Mouse (Mus musculus) CH12.LX (cell line): Measurements from ENCODE around the gene Msh5.

Source experiments
- CTCF ChIP-seq, 2 experiments: IDR thresholded peaks in 1 of 2; conservative IDR thresholded peaks in 1 of 2; 2 replicates each; pipeline ENCODE4 v1.5.1; 2011 to 2012; ENCODE audit warnings: low read depth in 2 of 2, low read length in 2 of 2, improper control_type of control experiment in 1 of 2, inconsistent platforms in 1 of 2, mild to moderate bottlenecking in 1 of 2, moderate library complexity in 1 of 2
- E2F4 ChIP-seq: IDR thresholded peaks from 2 replicates; pipeline ENCODE4 v1.6.1; 2011; ENCODE audit warnings: low read depth, low read length, improper control_type of control experiment; ENCODE audit not compliant: insufficient replicate concordance
- ELF1 ChIP-seq: IDR thresholded peaks from 2 replicates; pipeline ENCODE4 v1.6.1; 2014; ENCODE audit warnings: low read depth, mild to moderate bottlenecking, inconsistent platforms, low read length, improper control_type of control experiment
- MAZ ChIP-seq: IDR thresholded peaks from 2 replicates; pipeline ENCODE4 v1.6.1; 2012; ENCODE audit warnings: low read depth, mild to moderate bottlenecking, inconsistent platforms, low read length, improper control_type of control experiment, moderate library complexity
- PAX5 ChIP-seq: IDR thresholded peaks from 2 replicates; pipeline ENCODE4 v1.6.1; 2012; ENCODE audit warnings: low read length, inconsistent platforms, mixed read lengths
- POLR2A ChIP-seq: IDR thresholded peaks from 2 replicates; pipeline ENCODE4 v1.6.1; 2011; ENCODE audit warnings: low read depth, mild to moderate bottlenecking, improper control_type of control experiment, low read length
- TCF12 ChIP-seq: IDR thresholded peaks from 2 replicates; pipeline ENCODE4 v1.6.1; 2014; ENCODE audit warnings: low read depth, mild to moderate bottlenecking, inconsistent platforms, low read length, improper control_type of control experiment
- USF1 ChIP-seq: IDR thresholded peaks from 2 replicates; pipeline ENCODE4 v1.6.1; 2014; ENCODE audit warnings: low read depth, mild to moderate bottlenecking, inconsistent platforms, low read length, improper control_type of control experiment

- TF ChIP-seq E2F4 (no peak), CTCF (conservative IDR thresholded peaks at IDR 0.05 in 1 of 2, IDR thresholded peaks at IDR 0.05 in 1 of 2; ENCODE audit: low read depth in 2 of 2, low read length in 2 of 2) (no peak), PAX5 (no peak), MAZ (no peak), USF1 (no peak), ELF1 (no peak), TCF12 (no peak), POLR2A (no peak)
Observed at GRCm38 (mm10) chr17:35012430-35012829, 34.1 kb downstream of the Msh5 start.
